Mouse (Mus musculus) hematopoietic stem cell, adult 5-6 weeks (primary cell): Measurements from ENCODE around the gene Tmbim4. TPM values are rescaled to one million over a fixed set of nuclear protein-coding genes. Genes with fewer than 3 reads are reported as not detected.
A peak's percentile ranks its signal among the peaks of the same experiment; 100 is the strongest.
"Not testable (repeated sequence)": the region's sequence is repeated elsewhere in the genome, so short reads cannot be mapped to it uniquely, and the experiment has no call there.

ENCODE experiments used
- ATAC-seq, 2 experiments: fragments of 125-278 bp in 1 of 2; replicated peaks in 1 of 2; 2 replicates each; pipeline ENCODE4 v1.8.0; 2016 to 2017; ENCODE audit warnings: inconsistent platforms in 2 of 2, mild to moderate bottlenecking in 2 of 2, moderate number of reproducible peaks in 2 of 2, low read depth in 1 of 2, moderate TSS enrichment in 1 of 2; ENCODE audit not compliant: low FRiP score in 2 of 2, poor library complexity in 2 of 2, severe bottlenecking in 2 of 2, insufficient read depth in 1 of 2, low TSS enrichment in 1 of 2
- total RNA-seq: library from RNA; stranded (forward); fragments of 172-1452, 232-1000 nt; gene quantifications from 2 replicates; pipeline ENCODE4 v1.2.3, GENCODE M21; 2017

The Tmbim4 gene
- total RNA-seq, 1 experiment from 2014 or later: 109 TPM

DNA sequence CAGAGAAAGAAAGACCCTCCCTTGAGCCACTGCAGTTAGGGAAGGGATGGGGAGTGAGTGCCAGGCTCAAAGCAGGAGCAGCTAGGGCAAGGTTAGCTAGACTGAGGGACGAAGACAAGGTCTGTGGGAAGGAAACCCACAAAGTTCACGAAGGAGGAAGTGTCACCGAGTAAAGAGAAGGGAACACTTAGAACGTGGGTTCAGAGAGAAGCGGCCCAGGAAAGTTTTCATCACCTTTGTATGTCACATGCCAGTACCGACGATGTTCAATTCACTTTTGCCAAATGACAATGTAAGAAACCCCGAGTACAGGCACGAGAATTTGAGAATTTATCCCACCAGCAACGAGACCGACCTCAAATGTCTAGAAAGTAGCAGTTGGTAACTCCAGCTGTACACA is 12.1 kb upstream of the Tmbim4 start:
- ATAC-seq: peak; percentile 70

DNA sequence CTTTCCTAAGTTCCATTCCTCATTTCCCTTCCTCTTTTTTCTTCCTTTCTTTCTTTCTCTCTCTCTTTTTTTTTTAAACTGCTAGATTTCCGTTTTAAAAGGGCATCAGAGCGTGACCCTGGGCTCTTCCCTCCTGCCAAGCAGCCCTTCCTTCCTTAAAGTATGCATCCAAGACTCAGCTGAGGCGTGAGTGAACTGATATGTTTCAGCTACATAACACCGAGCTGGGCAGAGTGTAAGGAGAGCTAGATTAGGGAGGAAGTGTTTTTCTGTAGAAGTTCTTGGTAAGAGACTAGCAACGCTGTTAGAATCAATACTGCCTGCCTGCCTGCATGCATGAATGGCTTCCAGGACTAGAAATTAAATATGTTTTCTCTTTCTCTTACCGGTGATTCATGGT is 11.6 kb upstream of the Tmbim4 start:
- ATAC-seq: peak; percentile 30 to 34; a peak in 2 of 4 replicates

DNA sequence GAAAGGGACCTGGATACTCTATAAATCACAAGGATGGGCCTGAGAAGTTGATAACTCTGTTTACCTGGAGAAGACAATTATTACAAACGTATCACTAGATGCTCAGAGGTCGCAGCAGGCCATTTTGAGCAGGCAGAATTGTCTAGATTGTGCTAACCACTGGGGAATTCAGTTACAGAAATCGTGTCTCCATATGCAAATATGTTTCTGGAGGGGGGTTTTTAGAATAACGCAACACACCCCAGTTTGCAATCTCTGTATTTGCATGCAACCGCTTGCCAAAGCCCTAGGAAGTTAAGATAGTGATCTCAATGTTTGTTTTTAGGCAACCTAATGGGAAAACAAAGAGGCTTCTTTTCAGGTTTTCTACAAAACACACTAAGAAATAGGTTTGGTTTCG is 10.2 kb upstream of the Tmbim4 start:
- ATAC-seq: no peak

DNA sequence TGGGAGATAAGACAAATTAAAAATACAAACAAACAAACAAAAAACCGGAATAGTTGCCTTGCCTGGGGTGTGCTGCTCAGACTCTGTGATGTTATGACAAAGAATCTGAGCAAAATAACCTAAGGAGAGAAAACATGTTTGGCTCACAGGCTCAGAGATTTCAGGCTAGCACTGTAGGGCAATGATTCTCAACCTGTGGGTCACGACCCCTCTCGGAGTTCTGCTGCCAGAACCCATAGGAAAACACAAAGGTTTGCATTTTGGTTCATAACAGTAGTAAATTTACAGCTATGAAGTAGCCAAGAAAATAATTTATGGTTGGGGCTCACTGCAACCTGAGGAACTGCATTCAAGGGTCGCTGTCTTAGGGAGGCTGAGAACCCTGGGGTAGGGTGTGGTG is 9.1 kb upstream of the Tmbim4 start:
- no peak for ATAC-seq

DNA sequence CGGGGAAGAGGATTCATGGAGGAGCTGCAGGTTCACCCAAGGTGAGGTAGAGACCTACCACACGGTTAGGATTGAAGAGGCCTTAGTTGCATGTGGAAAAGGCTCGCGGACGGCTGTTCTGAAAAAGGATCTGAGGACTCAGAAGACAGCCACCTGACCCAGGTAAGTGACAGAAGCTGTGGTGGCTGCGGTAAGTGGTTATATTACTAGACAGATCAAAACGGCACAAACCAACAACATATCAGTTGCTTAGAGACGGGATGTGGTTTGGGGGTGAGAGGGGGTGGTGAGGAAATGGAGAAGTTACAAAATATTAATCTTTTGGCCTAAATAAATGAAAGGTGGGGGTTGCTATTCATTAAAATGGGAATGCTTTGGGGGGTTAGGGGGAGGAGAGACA is 8.1 kb upstream of the Tmbim4 start:
- peak; percentile 72 to 83 for ATAC-seq

DNA sequence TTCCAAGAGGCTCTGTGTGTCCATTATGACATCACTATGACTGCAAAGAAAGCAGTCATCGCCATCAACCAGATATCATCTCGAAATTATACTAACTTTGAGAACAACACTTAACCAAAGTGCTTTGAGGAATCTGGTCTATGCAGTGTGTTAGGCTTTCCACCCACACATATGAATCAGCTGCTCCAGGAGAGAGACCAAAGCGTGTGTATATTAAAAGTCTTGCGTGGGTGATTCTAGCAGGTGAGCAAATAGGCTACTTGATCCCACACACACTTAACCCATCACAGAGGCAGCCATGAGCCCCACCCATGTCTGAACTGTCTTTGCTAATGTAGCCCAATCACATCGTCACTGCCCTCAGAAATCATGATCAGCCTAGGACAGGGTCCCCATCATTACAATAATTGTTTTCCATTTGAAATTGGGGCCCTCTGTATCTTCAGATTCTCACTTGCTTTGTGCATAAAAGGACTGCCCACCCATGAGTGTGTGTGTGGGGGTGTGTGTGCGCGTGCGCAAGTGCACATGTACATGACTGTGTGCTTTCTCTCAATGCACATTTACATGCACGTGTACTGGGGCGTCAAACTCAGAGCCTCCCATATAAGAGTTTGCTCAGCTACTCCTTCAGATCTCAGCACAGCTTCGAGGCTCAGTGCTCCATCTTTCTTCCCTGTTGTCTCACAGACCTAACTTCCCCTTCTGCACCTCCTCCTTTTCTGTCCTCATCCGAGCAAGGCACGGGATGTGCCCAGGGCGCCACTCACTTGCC is 4.1 kb upstream of the Tmbim4 start:
- no peak for ATAC-seq

DNA sequence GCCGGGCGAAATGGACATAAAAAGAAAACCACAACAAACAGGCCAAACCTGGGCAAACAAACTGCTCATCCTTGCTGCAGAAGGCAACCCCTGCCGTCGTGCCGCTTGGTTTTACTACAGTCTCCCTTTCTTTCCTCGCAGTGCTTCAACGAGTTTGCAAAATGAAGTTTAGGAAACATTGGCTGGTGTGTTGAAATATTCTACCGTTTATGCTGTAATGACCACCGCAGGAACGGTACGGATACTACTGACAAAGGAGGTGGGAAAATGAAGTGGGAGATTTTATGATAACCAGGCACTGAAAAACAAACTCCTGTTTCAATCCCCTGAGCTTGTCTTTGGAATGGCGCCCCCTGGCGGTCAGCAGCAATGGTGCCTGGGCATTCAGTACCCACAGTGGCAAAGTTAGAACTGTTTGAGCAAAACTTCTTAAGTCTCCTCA is 592 bp downstream of the Tmbim4 start, which contains the start of gene Irak3:
Gene Irak3 (minus strand): TSS at position 170 of the 442 bp plus-strand sequence.
- peak; percentile 73 to 76 for ATAC-seq

DNA sequence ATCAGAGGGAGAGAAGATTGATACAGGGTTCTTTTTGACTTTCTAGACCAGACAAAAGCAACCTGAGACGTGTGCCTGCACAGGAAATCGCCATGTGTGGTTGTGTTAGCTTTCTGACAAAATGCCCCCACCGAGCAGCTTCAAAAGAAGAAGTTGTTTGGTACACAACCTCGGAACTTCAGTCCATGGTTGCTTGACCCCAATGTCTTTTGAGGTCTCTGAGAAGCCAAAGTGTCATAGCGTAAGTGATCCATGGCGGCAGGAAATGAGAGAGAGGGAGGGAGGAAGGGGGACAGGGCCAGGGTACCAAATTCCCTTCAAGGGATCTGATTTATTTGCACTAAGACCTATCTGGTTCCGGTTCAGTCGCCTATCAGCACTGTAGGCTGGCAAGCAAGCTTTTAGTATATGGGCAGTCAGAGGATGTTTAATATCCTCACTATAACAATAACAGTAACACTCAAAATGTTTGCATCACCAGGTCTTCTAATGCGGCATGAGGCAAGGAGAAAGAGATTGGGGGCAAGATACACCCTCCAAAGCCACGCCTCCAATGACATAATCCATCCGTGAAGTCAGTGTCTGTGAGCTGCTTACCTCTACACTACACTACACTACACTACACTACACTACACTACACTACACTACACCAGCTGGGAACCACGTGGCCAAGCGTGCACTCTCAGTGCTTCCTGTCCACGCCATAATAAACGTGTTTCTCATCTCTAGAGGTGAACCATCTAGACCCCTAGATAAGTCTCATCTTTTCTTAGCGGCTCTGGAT is 1.3 kb downstream of the Tmbim4 start:
- ATAC-seq: peak in 1 of 2 experiments; percentile 50; a peak in 2 of 4 replicates

DNA sequence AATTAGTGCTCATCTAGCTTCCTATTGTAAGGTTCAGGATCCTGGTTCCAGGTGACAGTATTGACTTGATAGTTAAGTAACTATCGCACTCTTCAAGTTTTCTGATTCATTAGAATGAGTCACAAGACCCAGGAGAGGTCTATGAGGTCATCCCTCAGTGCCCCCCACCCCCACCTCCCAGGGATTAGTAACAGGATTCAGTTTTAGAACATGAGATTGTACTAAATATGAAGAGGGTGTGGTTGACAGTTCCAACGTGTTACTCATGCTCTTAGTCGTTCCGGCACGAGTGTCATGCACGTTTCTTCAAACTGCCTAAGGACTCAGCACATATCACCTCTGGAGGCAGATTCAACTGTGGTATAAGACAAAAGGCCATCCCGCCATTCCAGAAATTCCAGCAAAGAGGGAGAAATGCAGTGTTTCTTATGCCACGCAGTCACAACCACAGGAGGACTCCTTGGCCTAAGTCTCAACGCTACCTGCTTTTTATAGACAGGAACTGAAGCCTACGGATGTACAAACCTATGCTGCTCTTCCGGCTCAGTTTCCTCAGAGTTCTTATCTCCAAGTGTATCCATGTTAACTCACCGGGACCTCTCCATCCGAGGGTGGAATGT is 3.3 kb downstream of the Tmbim4 start:
- no peak for ATAC-seq

DNA sequence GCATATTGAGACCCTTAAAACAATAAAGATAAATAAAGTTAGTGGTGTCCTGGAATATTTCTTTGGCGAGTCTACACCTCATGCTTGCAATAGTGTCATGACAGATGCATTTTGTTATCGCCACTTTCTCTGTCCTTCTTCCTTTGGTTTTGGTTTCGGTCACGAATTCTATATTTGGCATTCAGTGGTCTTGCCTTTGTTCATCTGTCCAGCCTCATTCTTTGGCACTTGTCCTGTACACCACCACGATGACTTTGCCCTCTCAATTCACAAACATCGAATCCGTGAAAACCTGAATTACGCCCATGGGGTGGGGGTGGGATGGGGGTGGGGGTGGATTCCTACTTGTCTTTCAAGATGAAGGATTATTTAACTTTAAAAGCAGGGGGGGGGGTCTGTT is 6.6 kb downstream of the Tmbim4 start:
- ATAC-seq: no peak

DNA sequence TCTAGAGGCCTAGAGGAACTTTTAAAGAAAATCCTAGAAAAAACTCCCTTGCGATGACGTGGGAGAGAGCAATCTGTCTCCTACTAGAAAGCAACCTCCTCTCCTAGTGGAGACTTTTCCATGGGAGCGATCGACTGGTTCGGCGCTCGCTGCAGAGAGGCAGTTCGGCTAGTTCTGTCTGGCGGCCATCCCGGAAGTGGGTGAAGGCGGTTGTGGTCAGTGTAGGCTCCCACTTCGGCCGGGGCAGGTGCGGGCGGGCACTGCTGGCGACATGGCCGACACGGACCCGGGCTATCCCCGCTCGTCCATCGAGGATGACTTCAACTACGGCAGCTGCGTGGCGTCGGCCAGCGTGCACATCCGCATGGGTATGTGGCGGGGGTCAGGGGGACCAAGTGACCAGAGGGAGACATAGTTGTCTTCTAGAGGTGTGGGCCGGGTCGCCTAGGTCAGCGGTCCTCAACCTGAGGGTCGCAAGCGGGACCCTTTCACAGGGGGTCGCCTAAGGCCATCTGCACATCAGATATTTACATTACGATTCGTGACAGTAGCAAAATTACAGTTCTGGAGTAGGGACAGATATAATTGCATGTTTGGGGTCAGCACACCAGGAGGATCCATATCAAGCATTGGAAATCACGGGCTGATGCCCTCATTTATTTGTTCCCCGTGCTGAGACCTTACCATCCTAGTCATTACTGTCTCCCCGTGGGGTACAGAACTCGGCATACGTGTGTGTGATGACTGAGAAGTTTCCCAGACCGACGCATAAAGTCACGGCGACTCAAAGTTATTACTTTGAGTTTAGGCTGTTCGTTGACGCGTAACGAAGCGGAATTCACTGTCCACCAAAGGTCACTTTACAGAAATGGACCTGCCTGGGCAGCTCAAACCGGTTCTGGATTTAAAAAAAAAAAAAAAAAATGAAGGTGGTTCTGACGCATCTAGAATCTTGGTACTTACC is 7.5 kb downstream of the Tmbim4 start:
- peak; percentile 83 to 87 for ATAC-seq

DNA sequence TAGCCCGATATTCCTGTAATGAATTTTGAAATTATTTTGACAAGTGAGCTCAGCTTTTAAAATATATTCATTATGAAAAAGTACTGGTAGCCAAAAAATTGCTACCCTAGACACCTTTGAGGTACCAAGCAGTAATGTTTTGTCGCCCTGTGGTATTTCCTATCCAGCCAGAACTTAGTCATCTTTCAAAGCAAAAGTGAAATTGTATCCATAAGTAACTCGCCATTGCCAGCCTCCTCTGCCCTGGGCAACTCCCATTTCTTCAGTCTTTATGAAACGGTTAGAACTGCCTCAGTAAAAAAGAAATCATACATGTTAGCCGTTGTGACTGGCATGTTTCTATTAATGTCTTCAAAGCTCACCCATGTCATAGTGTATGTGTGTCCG is 8.1 kb downstream of the Tmbim4 start:
- peak; percentile 17 to 51; a peak in 2 of 4 replicates for ATAC-seq

DNA sequence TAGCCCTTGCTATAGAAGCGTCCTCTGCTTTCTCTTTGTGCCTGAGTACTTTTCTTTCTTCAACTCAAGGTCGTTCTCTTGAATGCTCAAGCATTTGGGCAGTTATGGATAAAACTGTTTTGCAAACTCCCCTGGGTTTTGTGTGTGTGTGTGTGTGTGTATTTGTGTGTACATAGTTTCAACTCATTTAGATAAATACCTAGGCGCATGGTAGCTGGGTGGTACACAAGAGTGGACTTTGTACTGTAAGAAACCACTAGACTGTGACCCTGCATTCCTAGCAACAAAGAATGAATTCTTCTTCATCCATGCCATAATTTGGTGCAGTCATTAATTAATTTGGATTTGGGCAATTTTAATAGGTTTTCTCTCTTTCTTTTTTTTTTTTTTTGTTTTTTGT is 8.7 kb downstream of the Tmbim4 start:
- ATAC-seq: no peak

DNA sequence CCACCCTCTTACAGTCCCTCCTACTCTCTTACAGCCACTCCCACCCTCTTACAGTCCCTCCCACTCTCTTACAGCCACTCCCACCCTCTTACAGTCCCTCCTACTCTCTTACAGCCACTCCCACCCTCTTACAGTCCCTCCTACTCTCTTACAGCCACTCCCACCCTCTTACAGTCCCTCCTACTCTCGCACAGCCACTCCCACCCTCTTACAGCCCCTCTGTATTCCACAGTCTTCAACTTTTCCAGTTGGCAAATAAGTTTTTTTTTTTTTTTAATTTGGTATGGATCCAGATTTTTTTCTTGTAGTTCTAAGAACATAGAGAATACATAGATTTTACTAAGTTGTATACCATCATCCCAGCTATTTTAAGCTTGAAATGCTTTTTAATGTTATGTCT is 15.7 kb downstream of the Tmbim4 start:
- not testable (repeated sequence) for ATAC-seq

DNA sequence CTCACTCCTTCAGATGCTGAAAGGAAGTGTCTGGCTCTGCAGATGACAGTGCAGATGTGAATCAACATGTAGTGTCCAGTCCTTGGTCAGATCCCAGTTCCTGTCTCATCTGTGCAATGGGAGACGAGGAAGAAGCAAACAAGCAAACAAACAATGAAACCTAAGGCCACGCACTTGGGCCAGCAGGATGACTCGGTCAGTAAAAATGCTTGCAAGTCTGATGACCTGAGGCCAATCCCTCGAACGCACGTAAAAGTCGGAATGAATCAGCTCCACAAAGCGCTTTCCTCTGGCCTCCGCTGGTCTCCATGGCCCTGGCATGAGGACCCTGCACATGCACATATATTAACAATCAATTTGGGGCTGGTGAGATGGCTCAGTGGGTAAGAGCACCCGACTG is 17.6 kb downstream of the Tmbim4 start:
- ATAC-seq: no peak

DNA sequence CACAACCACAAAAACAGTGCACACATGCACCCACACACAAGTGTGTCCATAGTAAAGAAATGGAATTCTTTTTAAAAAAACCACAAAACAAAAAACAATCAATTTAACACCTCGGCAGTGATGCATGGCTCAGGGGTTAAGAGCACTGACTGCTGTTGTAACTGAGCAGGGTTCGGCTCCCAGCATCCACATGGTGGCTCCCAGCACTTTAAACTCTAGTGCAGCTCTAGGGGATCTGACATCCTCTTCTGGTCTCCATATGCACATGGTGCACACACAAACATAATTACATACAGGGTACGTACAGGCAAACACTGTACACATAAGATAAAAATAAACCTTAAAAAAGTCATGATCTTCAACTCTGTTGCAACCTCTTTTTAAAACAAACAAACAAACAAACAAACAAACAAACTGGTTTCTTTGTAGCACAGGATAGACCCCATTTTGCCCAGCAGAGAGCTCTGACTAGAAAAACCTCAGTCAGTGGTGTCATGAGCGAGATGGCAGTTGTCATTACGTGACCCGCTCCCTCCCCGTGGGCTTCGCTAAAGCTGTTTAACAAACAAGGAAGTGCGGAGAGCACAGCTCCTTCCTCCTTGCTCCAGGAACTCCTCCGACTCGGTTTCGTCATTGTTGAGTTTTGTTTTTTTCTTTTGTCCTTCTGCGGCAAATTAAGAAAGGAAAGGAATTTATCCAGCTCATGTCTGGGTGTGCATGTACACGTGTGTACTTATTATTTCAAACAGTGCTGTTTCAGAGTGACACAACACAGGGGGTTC is 18.4 kb downstream of the Tmbim4 start:
- ATAC-seq: peak; percentile 94 to 96
